In genomic region chr19:61275446-61275845, GRCm38 (mm10) we compare ENCODE assay signal across 15 mouse cellular contexts.
A peak's percentile ranks its signal among the peaks of the same experiment; 100 is the strongest.
DNase-seq lines count a peak whose midpoint lies in the region.
"Had no signal": no experiment of that assay in that cellular context is flagged by ENCODE, and none has a peak within 500 bp of the region (broad histone marks: within the 10 kb centered on the region; RNA-seq: fewer than 3 reads in every experiment).

No protein-coding gene starts in this region.

- DNase-seq in retina, embryonic 14.5 days (ENCODE audit: low spot score), result peak; percentile 50
- DNase-seq in retina, postnatal 1 day, result no peak
- peak; percentile 91 for DNase-seq in Muller cell, postnatal 12 days (ENCODE audit: inconsistent ontology term)
- no peak for DNase-seq in yolk sac, embryonic 10.5 days (ENCODE audit: low spot score)
- DNase-seq: adrenal gland, adult 2 months; adrenal gland, adult 8-10 months; adrenal gland, postnatal 10 days; adrenal gland, postnatal 14 days; adrenal gland, postnatal 25 days; adrenal gland, postnatal 36 days; B cell, adult 2 months; cerebellum, adult 11 months; cerebellum, adult 11-12 months; cerebellum, adult 18-20 months; cerebellum, adult 2 months had no signal

Comparison
In these comparisons a context has a peak if more than half of its experiments do, and no peak if none do; other contexts are left out.
1. DNase-seq: peak in retina, embryonic 14.5 days (single experiment) and Muller cell, postnatal 12 days (single experiment); none in retina, postnatal 1 day (single experiment) and yolk sac, embryonic 10.5 days (single experiment).